Mouse (Mus musculus) MEL (cell line): ENCODE measurements at regions not wholly inside any gene's neighbourhood (a gene's known extent, or its start where the extent isn't known, plus 50 kb on each side); places are given as distances from the start of the nearest gene placed in this dataset.

ENCODE experiments used
- DNase-seq: peaks from one replicate; pipeline ENCODE4 v3.0.0; 2011; ENCODE audit warnings: low read depth, low spot score
- H3K27ac ChIP-seq: 2 replicates; pipeline ENCODE4 v1.5.1; 2012; ENCODE audit warnings: low read depth, mild to moderate bottlenecking, control low read depth, low read length, moderate library complexity; ENCODE audit not compliant: control insufficient read depth
- H3K27me3 ChIP-seq, 2 experiments: fragments of 150-350 bp in 1 of 2; sonication (generic) in 1 of 2; 2 replicates each; pipeline ENCODE4 v1.6.1; 2012; ENCODE audit warnings: low read length in 2 of 2, mild to moderate bottlenecking in 2 of 2, improper control_type of control experiment in 1 of 2, moderate library complexity in 1 of 2; ENCODE audit not compliant: insufficient read depth in 2 of 2, control insufficient read depth in 1 of 2
- H3K36me3 ChIP-seq, 2 experiments: 2 replicates each; pipeline ENCODE4 v1.6.1; 2012 to 2014; ENCODE audit warnings: low read length in 2 of 2, improper control_type of control experiment in 1 of 2, inconsistent platforms in 1 of 2, mild to moderate bottlenecking in 1 of 2; ENCODE audit not compliant: insufficient read depth in 2 of 2, control insufficient read depth in 1 of 2
- H3K4me1 ChIP-seq, 2 experiments: fragments of 150-350 bp in 1 of 2; sonication (generic) in 1 of 2; 2 replicates each; pipeline ENCODE4 v1.6.1; 2012; ENCODE audit warnings: low read length in 2 of 2, improper control_type of control experiment in 1 of 2, mild to moderate bottlenecking in 1 of 2; ENCODE audit not compliant: insufficient read depth in 2 of 2, control insufficient read depth in 1 of 2
- H3K4me3 ChIP-seq, 2 experiments: fragments of 150-350 bp in 1 of 2; sonication (generic) in 1 of 2; 2 replicates each; pipeline ENCODE4 v1.5.1; 2012; ENCODE audit warnings: low read depth in 2 of 2, low read length in 2 of 2, mild to moderate bottlenecking in 2 of 2, moderate library complexity in 2 of 2, control low read depth in 1 of 2, improper control_type of control experiment in 1 of 2; ENCODE audit not compliant: control insufficient read depth in 1 of 2, insufficient read depth in 1 of 2
- H3K79me2 ChIP-seq: 2 replicates; pipeline ENCODE4 v1.6.1; 2012; ENCODE audit warnings: mild to moderate bottlenecking, low read length, moderate library complexity; ENCODE audit not compliant: control insufficient read depth, poor library complexity, insufficient read depth
- H3K9ac ChIP-seq: 2 replicates; pipeline ENCODE4 v1.6.1; 2012; ENCODE audit warnings: low read depth, mild to moderate bottlenecking, control low read depth, low read length, moderate library complexity; ENCODE audit not compliant: control insufficient read depth, poor library complexity, severe bottlenecking
- H3K9me3 ChIP-seq: fragments of 150-350 bp; sonication (generic); replicated peaks from 2 replicates; pipeline ENCODE4 v1.6.1; 2012; ENCODE audit warnings: mild to moderate bottlenecking, low read length, improper control_type of control experiment, moderate library complexity; ENCODE audit not compliant: insufficient read depth
- CTCF ChIP-seq, 3 experiments: IDR thresholded peaks in 2 of 3; conservative IDR thresholded peaks in 1 of 3; 2 replicates each; pipeline ENCODE4 v1.5.1; 2011 to 2012; ENCODE audit warnings: low read length in 3 of 3, low read depth in 2 of 3, mild to moderate bottlenecking in 2 of 3, improper control_type of control experiment in 1 of 3, inconsistent platforms in 1 of 3, mixed read lengths in 1 of 3, moderate library complexity in 1 of 3; ENCODE audit not compliant: control insufficient read depth in 1 of 3, insufficient read depth in 1 of 3, poor library complexity in 1 of 3, severe bottlenecking in 1 of 3
- E2F4 ChIP-seq: IDR thresholded peaks from 2 replicates; pipeline ENCODE4 v1.6.1; 2011; ENCODE audit warnings: low read depth, low read length, improper control_type of control experiment, borderline replicate concordance
- EP300 ChIP-seq, 2 experiments: IDR thresholded peaks; 2 replicates each; pipeline ENCODE4 v1.6.1; 2011; ENCODE audit warnings: improper control_type of control experiment in 2 of 2, low read length in 2 of 2, low read depth in 1 of 2, mild to moderate bottlenecking in 1 of 2
- GABPA ChIP-seq: IDR thresholded peaks from 2 replicates; pipeline ENCODE4 v1.6.1; 2012; ENCODE audit warnings: low read depth, mild to moderate bottlenecking, inconsistent platforms, low read length, improper control_type of control experiment, moderate library complexity
- MAFK ChIP-seq: IDR thresholded peaks from 2 replicates; pipeline ENCODE4 v1.6.1; 2011; ENCODE audit warnings: low read depth, mild to moderate bottlenecking, low read length, improper control_type of control experiment, borderline replicate concordance
- MAX ChIP-seq: IDR thresholded peaks from 2 replicates; pipeline ENCODE4 v1.6.1; 2011; ENCODE audit warnings: low read length, improper control_type of control experiment
- MAZ ChIP-seq: IDR thresholded peaks from 2 replicates; pipeline ENCODE4 v1.6.1; 2012; ENCODE audit warnings: low read depth, mild to moderate bottlenecking, inconsistent platforms, low read length, improper control_type of control experiment
- MEF2A ChIP-seq: IDR thresholded peaks from 2 replicates; pipeline ENCODE4 v1.6.1; 2014; ENCODE audit warnings: low read depth, mild to moderate bottlenecking, inconsistent platforms, low read length, improper control_type of control experiment; ENCODE audit not compliant: poor library complexity, insufficient replicate concordance, severe bottlenecking; ENCODE audit errors: extremely low read depth
- MYB ChIP-seq: IDR thresholded peaks from 2 replicates; pipeline ENCODE4 v1.6.1; 2011; ENCODE audit warnings: mild to moderate bottlenecking, low read depth, low read length, improper control_type of control experiment
- MYC ChIP-seq: IDR thresholded peaks from 2 replicates; pipeline ENCODE4 v1.6.1; 2011; ENCODE audit warnings: low read depth, mild to moderate bottlenecking, low read length, improper control_type of control experiment, moderate library complexity
- POLR2A ChIP-seq, 2 experiments: IDR thresholded peaks; 2 replicates each; pipeline ENCODE4 v1.6.1; 2011 to 2012; ENCODE audit warnings: low read length in 2 of 2, mild to moderate bottlenecking in 2 of 2, control low read depth in 1 of 2, improper control_type of control experiment in 1 of 2, low read depth in 1 of 2, moderate library complexity in 1 of 2; ENCODE audit not compliant: control insufficient read depth in 1 of 2, insufficient read depth in 1 of 2, poor library complexity in 1 of 2
- POLR2AphosphoS2 ChIP-seq: IDR thresholded peaks from 2 replicates; pipeline ENCODE4 v1.6.1; 2011; ENCODE audit warnings: low read length, improper control_type of control experiment
- POLR2AphosphoS5 ChIP-seq: IDR thresholded peaks from 2 replicates; pipeline ENCODE4 v1.6.1; 2012; ENCODE audit warnings: low read depth, borderline replicate concordance, mild to moderate bottlenecking, inconsistent platforms, low read length, moderate library complexity, mixed read lengths
- RCOR1 ChIP-seq: IDR thresholded peaks from 2 replicates; pipeline ENCODE4 v1.6.1; 2012; ENCODE audit warnings: low read depth, mild to moderate bottlenecking, inconsistent platforms, low read length, improper control_type of control experiment
- SIN3A ChIP-seq: IDR thresholded peaks from 2 replicates; pipeline ENCODE4 v1.6.1; 2012; ENCODE audit warnings: low read length, improper control_type of control experiment, inconsistent platforms
- SMC3 ChIP-seq: IDR thresholded peaks from 2 replicates; pipeline ENCODE4 v1.6.1; 2011; ENCODE audit warnings: low read depth, low read length, improper control_type of control experiment
- TAL1 ChIP-seq: IDR thresholded peaks from 2 replicates; pipeline ENCODE4 v1.6.1; 2012; ENCODE audit warnings: mild to moderate bottlenecking, inconsistent platforms, low read length, moderate library complexity, mixed read lengths
- TBP ChIP-seq: IDR thresholded peaks from 2 replicates; pipeline ENCODE4 v1.8.0; 2011; ENCODE audit warnings: low read depth, low read length, improper control_type of control experiment
- TCF12 ChIP-seq: IDR thresholded peaks from 2 replicates; pipeline ENCODE4 v1.6.1; 2014; ENCODE audit warnings: low read depth, mild to moderate bottlenecking, inconsistent platforms, low read length, improper control_type of control experiment, moderate library complexity
- USF1 ChIP-seq: IDR thresholded peaks from 2 replicates; pipeline ENCODE4 v1.6.1; 2014; ENCODE audit warnings: low read depth, mild to moderate bottlenecking, inconsistent platforms, low read length, improper control_type of control experiment, moderate library complexity
- USF2 ChIP-seq, 2 experiments: IDR thresholded peaks; 2 replicates each; pipeline ENCODE4 v1.6.1; 2011 to 2012; ENCODE audit warnings: improper control_type of control experiment in 2 of 2, low read length in 2 of 2, borderline replicate concordance in 1 of 2, inconsistent platforms in 1 of 2, low read depth in 1 of 2, mild to moderate bottlenecking in 1 of 2; ENCODE audit not compliant: insufficient read depth in 1 of 2
- ZKSCAN1 ChIP-seq: IDR thresholded peaks from 2 replicates; pipeline ENCODE4 v1.6.1; 2012; ENCODE audit warnings: low read depth, mild to moderate bottlenecking, inconsistent platforms, low read length, improper control_type of control experiment, moderate library complexity

DNA sequence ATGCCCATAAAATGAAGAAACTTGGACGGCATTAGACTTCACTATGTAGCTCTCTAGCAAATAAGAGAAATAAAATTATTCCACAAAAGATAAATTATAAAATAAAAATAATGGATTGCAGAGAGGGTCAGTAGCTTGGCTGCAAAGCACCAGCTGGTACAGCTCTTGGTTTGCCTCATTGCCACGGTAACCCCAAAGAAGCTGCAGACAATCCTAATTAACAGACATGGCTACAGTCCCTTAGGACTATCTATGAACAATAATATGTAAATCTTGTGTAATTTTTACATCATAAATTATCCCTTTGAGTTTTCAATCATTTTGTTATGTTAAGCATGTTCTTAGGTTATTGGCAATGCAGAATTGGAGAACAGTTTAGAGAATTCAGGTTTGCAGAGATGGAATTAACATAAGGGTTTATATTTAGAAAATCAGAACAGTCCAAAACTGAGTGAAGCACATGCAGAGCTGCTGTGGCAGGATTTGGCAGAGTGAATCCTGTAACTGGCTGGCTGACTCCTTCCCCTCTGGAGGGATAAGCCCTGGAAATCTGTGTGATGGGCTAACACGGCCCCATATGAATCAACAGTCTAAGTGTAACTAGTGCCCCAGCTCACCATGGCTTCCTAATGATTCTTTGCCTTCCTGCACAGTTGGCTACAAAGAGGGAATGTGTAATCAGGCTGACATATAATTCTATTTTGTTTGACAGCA, 178.4 kb upstream of the Npsr1 start:
- Histone ChIP-seq H3K27me3 (no peaks in the 10 kb centered on the region), H3K9ac (no peak overlapping the region), H3K79me2 (no peaks in the 10 kb centered on the region), H3K4me3 (no peak overlapping the region), H3K36me3 (no peaks in the 10 kb centered on the region), H3K4me1 (no peaks in the 10 kb centered on the region), H3K9me3 (no peaks in the 10 kb centered on the region), H3K27ac (no peak overlapping the region)
- no peak for DNase-seq
- TF ChIP-seq TCF12 (no peak), SMC3 (no peak), MAFK (no peak), MYC (no peak), SIN3A (no peak), GABPA (no peak), POLR2AphosphoS2 (no peak)

DNA sequence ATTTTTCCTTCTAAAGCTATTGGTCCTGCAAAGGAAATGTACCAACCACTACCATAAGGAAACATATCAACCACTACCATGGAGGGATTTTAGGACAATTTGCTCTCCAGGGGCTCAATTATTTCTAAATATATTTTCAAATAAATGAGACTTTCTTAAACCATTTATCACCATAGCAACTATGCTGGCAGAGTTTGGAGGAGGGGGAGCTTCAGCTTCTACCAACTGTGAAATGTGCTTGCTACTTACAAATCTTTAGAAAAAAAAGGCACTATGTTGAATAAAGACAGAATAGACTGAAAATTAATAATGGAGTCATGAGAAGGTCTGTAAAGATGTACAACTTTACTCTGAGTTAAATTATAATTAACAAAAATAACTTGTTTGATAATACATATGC, 165.6 kb upstream of the Npsr1 start:
- Histone ChIP-seq H3K4me3 (no peak overlapping the region), H3K27me3 (no peaks in the 10 kb centered on the region), H3K79me2 (no peaks in the 10 kb centered on the region), H3K9me3 (no peaks in the 10 kb centered on the region), H3K36me3 (no peaks in the 10 kb centered on the region), H3K9ac (no peak overlapping the region), H3K27ac (no peak overlapping the region), H3K4me1 (no peaks in the 10 kb centered on the region)
- DNase-seq = no peak
- TF ChIP-seq USF1 = no peak
- TF ChIP-seq MAX = no peak
- no peak for TF ChIP-seq E2F4
- TF ChIP-seq EP300 (IDR thresholded peaks at IDR 0.05; ENCODE audit: low read depth in 1 of 2, low read length in 2 of 2) = no peak
- no peak for TF ChIP-seq USF2 (IDR thresholded peaks at IDR 0.05; ENCODE audit: borderline replicate concordance in 1 of 2, insufficient read depth in 1 of 2, low read depth in 1 of 2, low read length in 2 of 2)
- TF ChIP-seq TBP = no peak
- TF ChIP-seq GABPA = no peak
- TF ChIP-seq RCOR1 = no peak
- TF ChIP-seq POLR2AphosphoS5 = no peak
- TF ChIP-seq ZKSCAN1 = no peak
- TF ChIP-seq MYB = no peak
- TF ChIP-seq POLR2AphosphoS2 = no peak
- no peak for TF ChIP-seq MEF2A
- TF ChIP-seq CTCF (IDR thresholded peaks at IDR 0.05 in 2 of 3, conservative IDR thresholded peaks at IDR 0.05 in 1 of 3; ENCODE audit: control insufficient read depth in 1 of 3, insufficient read depth in 1 of 3, low read depth in 2 of 3, low read length in 3 of 3, poor library complexity in 1 of 3, severe bottlenecking in 1 of 3) = no peak
- no peak for TF ChIP-seq TAL1
- no peak for TF ChIP-seq POLR2A (IDR thresholded peaks at IDR 0.05; ENCODE audit: control insufficient read depth in 1 of 2, insufficient read depth in 1 of 2, low read depth in 1 of 2, low read length in 2 of 2, poor library complexity in 1 of 2)
- TF ChIP-seq MAZ = no peak
